In genomic region chr11:33873071-33873781, GRCm38 (mm10) we compare ENCODE assay signal across 7 mouse cellular contexts.
DNase-seq lines count a peak whose midpoint lies in the region; ATAC-seq lines count a peak whose summit lies in the region.

No protein-coding gene starts in this region.

- H3K27me3 ChIP-seq in hindbrain, embryonic 11.5 days (ENCODE audit: control insufficient read depth, insufficient read depth, low read length) = no peaks in the 10 kb centered on the region
- H3K27me3 ChIP-seq in liver, embryonic 15.5 days = peaks cover 6% of the 10 kb centered on the region; the same call in 1 of the 2 replicates
- no peaks in the 10 kb centered on the region for H3K27me3 ChIP-seq in stomach, embryonic 16.5 days (ENCODE audit: control insufficient read depth, insufficient read depth, low read length)

- no peak overlapping the region for H3K4me2 ChIP-seq in hindbrain, embryonic 11.5 days (replicated peaks; ENCODE audit: low read depth, low read length)
- peak overlapping the region; percentile 23 for H3K4me2 ChIP-seq in liver, embryonic 15.5 days
- H3K4me2 ChIP-seq in stomach, embryonic 16.5 days (ENCODE audit: low read depth, low read length) = no peak overlapping the region

- no peak overlapping the region for H3K9ac ChIP-seq in hindbrain, embryonic 11.5 days (ENCODE audit: low read depth, low read length)
- H3K9ac ChIP-seq in liver, embryonic 15.5 days = no peak overlapping the region
- H3K9ac ChIP-seq in stomach, embryonic 16.5 days (ENCODE audit: low read length) = no peak overlapping the region

- WGBS in hindbrain, embryonic 11.5 days = 59% methylated on average over 10 of the region's 10 CpGs
- 43% methylated on average over 10 of the region's 10 CpGs for WGBS in liver, embryonic 15.5 days (ENCODE audit: insufficient replicate concordance)
- WGBS in stomach, embryonic 16.5 days = 39% methylated on average over 10 of the region's 10 CpGs

- ATAC-seq in hindbrain, embryonic 11.5 days (ENCODE audit: low FRiP score) = peak; percentile 87
- peak; percentile 79 for ATAC-seq in liver, embryonic 15.5 days (ENCODE audit: insufficient read depth)
- ATAC-seq in stomach, embryonic 16.5 days (ENCODE audit: insufficient read depth, low FRiP score) = peak; percentile 95
- ATAC-seq in monocyte, adult 5-6 weeks (replicated peaks; ENCODE audit: insufficient number of reproducible peaks, low FRiP score, low TSS enrichment, poor library complexity, severe bottlenecking) = no peak

- H3K27ac ChIP-seq in hindbrain, embryonic 11.5 days (ENCODE audit: low read depth, low read length) = no peak overlapping the region
- no peak overlapping the region for H3K27ac ChIP-seq in liver, embryonic 15.5 days (replicated peaks)
- H3K27ac ChIP-seq in stomach, embryonic 16.5 days (ENCODE audit: low read length) = peak overlapping the region; percentile 83

- H3K4me3 ChIP-seq in hindbrain, embryonic 11.5 days (ENCODE audit: low read depth, low read length) = no peak overlapping the region
- no peak overlapping the region for H3K4me3 ChIP-seq in liver, embryonic 15.5 days (replicated peaks)
- H3K4me3 ChIP-seq in stomach, embryonic 16.5 days (replicated peaks; ENCODE audit: low read length) = no peak overlapping the region

- no peaks in the 10 kb centered on the region for H3K4me1 ChIP-seq in hindbrain, embryonic 11.5 days (replicated peaks; ENCODE audit: control insufficient read depth, insufficient read depth, low read length)
- peaks cover 25% of the 10 kb centered on the region for H3K4me1 ChIP-seq in liver, embryonic 15.5 days (replicated peaks)
- H3K4me1 ChIP-seq in stomach, embryonic 16.5 days (ENCODE audit: control insufficient read depth, insufficient read depth, low read length) = peaks cover 20% of the 10 kb centered on the region

- peak; percentile 58 for DNase-seq in adrenal gland, adult 8-10 months
- DNase-seq in c-Kit-positive CD71-positive TER-119-positive erythroid progenitor cells, embryonic 14.5 days (ENCODE audit: low spot score) = peak; percentile 36
- peak; percentile 53 for DNase-seq in hindbrain, embryonic 11.5 days (ENCODE audit: low spot score)
- DNase-seq in T-cell, adult 2 months (ENCODE audit: low spot score) = no peak

- no peaks in the 10 kb centered on the region for H3K36me3 ChIP-seq in hindbrain, embryonic 11.5 days (ENCODE audit: control insufficient read depth, insufficient read depth, low read length)
- no peaks in the 10 kb centered on the region for H3K36me3 ChIP-seq in liver, embryonic 15.5 days (replicated peaks)
- H3K36me3 ChIP-seq in stomach, embryonic 16.5 days (ENCODE audit: control insufficient read depth, insufficient read depth, low read length) = no peaks in the 10 kb centered on the region

- no peaks in the 10 kb centered on the region; the same call in 1 of the 2 replicates for H3K9me3 ChIP-seq in hindbrain, embryonic 11.5 days (ENCODE audit: control insufficient read depth, low read length)
- no peaks in the 10 kb centered on the region for H3K9me3 ChIP-seq in liver, embryonic 15.5 days (replicated peaks)
- no peaks in the 10 kb centered on the region for H3K9me3 ChIP-seq in stomach, embryonic 16.5 days (replicated peaks; ENCODE audit: control insufficient read depth, low read length)
